Mouse (Mus musculus) MEL (cell line): Measurements from ENCODE around the gene Gdi1. TPM values are rescaled to one million over a fixed set of nuclear protein-coding genes. Genes with fewer than 3 reads are reported as not detected.
A peak's percentile ranks its signal among the peaks of the same experiment; 100 is the strongest.

Experiments used
- DNase-seq: peaks from one replicate; pipeline ENCODE4 v3.0.0; 2011; ENCODE audit warnings: low read depth, low spot score
- H3K27ac ChIP-seq: 2 replicates; pipeline ENCODE4 v1.5.1; 2012; ENCODE audit warnings: low read depth, mild to moderate bottlenecking, control low read depth, low read length, moderate library complexity; ENCODE audit not compliant: control insufficient read depth
- H3K27me3 ChIP-seq, 2 experiments: fragments of 150-350 bp in 1 of 2; sonication (generic) in 1 of 2; 2 replicates each; pipeline ENCODE4 v1.6.1; 2012; ENCODE audit warnings: low read length in 2 of 2, mild to moderate bottlenecking in 2 of 2, improper control_type of control experiment in 1 of 2, moderate library complexity in 1 of 2; ENCODE audit not compliant: insufficient read depth in 2 of 2, control insufficient read depth in 1 of 2
- H3K36me3 ChIP-seq, 2 experiments: 2 replicates each; pipeline ENCODE4 v1.6.1; 2012 to 2014; ENCODE audit warnings: low read length in 2 of 2, improper control_type of control experiment in 1 of 2, inconsistent platforms in 1 of 2, mild to moderate bottlenecking in 1 of 2; ENCODE audit not compliant: insufficient read depth in 2 of 2, control insufficient read depth in 1 of 2
- H3K4me1 ChIP-seq, 2 experiments: fragments of 150-350 bp in 1 of 2; sonication (generic) in 1 of 2; 2 replicates each; pipeline ENCODE4 v1.6.1; 2012; ENCODE audit warnings: low read length in 2 of 2, improper control_type of control experiment in 1 of 2, mild to moderate bottlenecking in 1 of 2; ENCODE audit not compliant: insufficient read depth in 2 of 2, control insufficient read depth in 1 of 2
- H3K4me3 ChIP-seq, 2 experiments: fragments of 150-350 bp in 1 of 2; sonication (generic) in 1 of 2; 2 replicates each; pipeline ENCODE4 v1.5.1; 2012; ENCODE audit warnings: low read depth in 2 of 2, low read length in 2 of 2, mild to moderate bottlenecking in 2 of 2, moderate library complexity in 2 of 2, control low read depth in 1 of 2, improper control_type of control experiment in 1 of 2; ENCODE audit not compliant: control insufficient read depth in 1 of 2, insufficient read depth in 1 of 2
- H3K79me2 ChIP-seq: 2 replicates; pipeline ENCODE4 v1.6.1; 2012; ENCODE audit warnings: mild to moderate bottlenecking, low read length, moderate library complexity; ENCODE audit not compliant: control insufficient read depth, poor library complexity, insufficient read depth
- H3K9ac ChIP-seq: 2 replicates; pipeline ENCODE4 v1.6.1; 2012; ENCODE audit warnings: low read depth, mild to moderate bottlenecking, control low read depth, low read length, moderate library complexity; ENCODE audit not compliant: control insufficient read depth, poor library complexity, severe bottlenecking
- H3K9me3 ChIP-seq: fragments of 150-350 bp; sonication (generic); replicated peaks from 2 replicates; pipeline ENCODE4 v1.6.1; 2012; ENCODE audit warnings: mild to moderate bottlenecking, low read length, improper control_type of control experiment, moderate library complexity; ENCODE audit not compliant: insufficient read depth
- BHLHE40 ChIP-seq: IDR thresholded peaks from 2 replicates; pipeline ENCODE4 v1.6.1; 2012; ENCODE audit warnings: low read depth, mild to moderate bottlenecking, inconsistent platforms, low read length, improper control_type of control experiment, borderline replicate concordance
- CHD1 ChIP-seq: IDR thresholded peaks from 2 replicates; pipeline ENCODE4 v1.6.1; 2012; ENCODE audit warnings: low read depth, mild to moderate bottlenecking, inconsistent platforms, low read length, improper control_type of control experiment
- CHD2 ChIP-seq: IDR thresholded peaks from 2 replicates; pipeline ENCODE4 v1.6.1; 2011; ENCODE audit warnings: low read length, improper control_type of control experiment
- CTCF ChIP-seq, 3 experiments: IDR thresholded peaks in 2 of 3; conservative IDR thresholded peaks in 1 of 3; 2 replicates each; pipeline ENCODE4 v1.5.1; 2011 to 2012; ENCODE audit warnings: low read length in 3 of 3, low read depth in 2 of 3, mild to moderate bottlenecking in 2 of 3, improper control_type of control experiment in 1 of 3, inconsistent platforms in 1 of 3, mixed read lengths in 1 of 3, moderate library complexity in 1 of 3; ENCODE audit not compliant: control insufficient read depth in 1 of 3, insufficient read depth in 1 of 3, poor library complexity in 1 of 3, severe bottlenecking in 1 of 3
- E2F4 ChIP-seq: IDR thresholded peaks from 2 replicates; pipeline ENCODE4 v1.6.1; 2011; ENCODE audit warnings: low read depth, low read length, improper control_type of control experiment, borderline replicate concordance
- ELF1 ChIP-seq: IDR thresholded peaks from 2 replicates; pipeline ENCODE4 v1.6.1; 2014; ENCODE audit warnings: low read depth, mild to moderate bottlenecking, inconsistent platforms, low read length, improper control_type of control experiment, moderate library complexity
- ETS1 ChIP-seq: IDR thresholded peaks from 2 replicates; pipeline ENCODE4 v1.6.1; 2012; ENCODE audit warnings: low read depth, mild to moderate bottlenecking, inconsistent platforms, low read length, improper control_type of control experiment, moderate library complexity
- GABPA ChIP-seq: IDR thresholded peaks from 2 replicates; pipeline ENCODE4 v1.6.1; 2012; ENCODE audit warnings: low read depth, mild to moderate bottlenecking, inconsistent platforms, low read length, improper control_type of control experiment, moderate library complexity
- GATA1 ChIP-seq: IDR thresholded peaks from 2 replicates; pipeline ENCODE4 v1.6.1; 2011; ENCODE audit warnings: low read depth, low read length, improper control_type of control experiment
- HCFC1 ChIP-seq: IDR thresholded peaks from 2 replicates; pipeline ENCODE4 v1.6.1; 2012; ENCODE audit warnings: low read depth, mild to moderate bottlenecking, inconsistent platforms, low read length, improper control_type of control experiment, moderate library complexity
- JUND ChIP-seq: IDR thresholded peaks from 2 replicates; pipeline ENCODE4 v1.6.1; 2011; ENCODE audit warnings: low read depth, mild to moderate bottlenecking, improper control_type of control experiment, low read length
- KAT2A ChIP-seq: conservative IDR thresholded peaks from 2 replicates; pipeline ENCODE4 v1.6.1; 2012; ENCODE audit warnings: low read depth, low read length, improper control_type of control experiment, inconsistent platforms
- MAFK ChIP-seq: IDR thresholded peaks from 2 replicates; pipeline ENCODE4 v1.6.1; 2011; ENCODE audit warnings: low read depth, mild to moderate bottlenecking, low read length, improper control_type of control experiment, borderline replicate concordance
- MAX ChIP-seq: IDR thresholded peaks from 2 replicates; pipeline ENCODE4 v1.6.1; 2011; ENCODE audit warnings: low read length, improper control_type of control experiment
- MAZ ChIP-seq: IDR thresholded peaks from 2 replicates; pipeline ENCODE4 v1.6.1; 2012; ENCODE audit warnings: low read depth, mild to moderate bottlenecking, inconsistent platforms, low read length, improper control_type of control experiment
- MEF2A ChIP-seq: IDR thresholded peaks from 2 replicates; pipeline ENCODE4 v1.6.1; 2014; ENCODE audit warnings: low read depth, mild to moderate bottlenecking, inconsistent platforms, low read length, improper control_type of control experiment; ENCODE audit not compliant: poor library complexity, insufficient replicate concordance, severe bottlenecking; ENCODE audit errors: extremely low read depth
- MXI1 ChIP-seq: IDR thresholded peaks from 2 replicates; pipeline ENCODE4 v1.6.1; 2011; ENCODE audit warnings: mild to moderate bottlenecking, low read depth, low read length, improper control_type of control experiment
- MYB ChIP-seq: IDR thresholded peaks from 2 replicates; pipeline ENCODE4 v1.6.1; 2011; ENCODE audit warnings: mild to moderate bottlenecking, low read depth, low read length, improper control_type of control experiment
- MYC ChIP-seq: IDR thresholded peaks from 2 replicates; pipeline ENCODE4 v1.6.1; 2011; ENCODE audit warnings: low read depth, mild to moderate bottlenecking, low read length, improper control_type of control experiment, moderate library complexity
- NELFE ChIP-seq: IDR thresholded peaks from 2 replicates; pipeline ENCODE4 v1.6.1; 2011; ENCODE audit warnings: low read depth, low read length, improper control_type of control experiment
- NRF1 ChIP-seq: IDR thresholded peaks from 2 replicates; pipeline ENCODE4 v1.6.1; 2014; ENCODE audit warnings: low read depth, mild to moderate bottlenecking, inconsistent platforms, low read length, improper control_type of control experiment, moderate library complexity; ENCODE audit not compliant: poor library complexity, insufficient read depth, severe bottlenecking
- POLR2A ChIP-seq, 2 experiments: IDR thresholded peaks; 2 replicates each; pipeline ENCODE4 v1.6.1; 2011 to 2012; ENCODE audit warnings: low read length in 2 of 2, mild to moderate bottlenecking in 2 of 2, control low read depth in 1 of 2, improper control_type of control experiment in 1 of 2, low read depth in 1 of 2, moderate library complexity in 1 of 2; ENCODE audit not compliant: control insufficient read depth in 1 of 2, insufficient read depth in 1 of 2, poor library complexity in 1 of 2
- POLR2AphosphoS2 ChIP-seq: IDR thresholded peaks from 2 replicates; pipeline ENCODE4 v1.6.1; 2011; ENCODE audit warnings: low read length, improper control_type of control experiment
- RCOR1 ChIP-seq: IDR thresholded peaks from 2 replicates; pipeline ENCODE4 v1.6.1; 2012; ENCODE audit warnings: low read depth, mild to moderate bottlenecking, inconsistent platforms, low read length, improper control_type of control experiment
- SIN3A ChIP-seq: IDR thresholded peaks from 2 replicates; pipeline ENCODE4 v1.6.1; 2012; ENCODE audit warnings: low read length, improper control_type of control experiment, inconsistent platforms
- SMC3 ChIP-seq: IDR thresholded peaks from 2 replicates; pipeline ENCODE4 v1.6.1; 2011; ENCODE audit warnings: low read depth, low read length, improper control_type of control experiment
- TAL1 ChIP-seq: IDR thresholded peaks from 2 replicates; pipeline ENCODE4 v1.6.1; 2012; ENCODE audit warnings: mild to moderate bottlenecking, inconsistent platforms, low read length, moderate library complexity, mixed read lengths
- TBP ChIP-seq: IDR thresholded peaks from 2 replicates; pipeline ENCODE4 v1.8.0; 2011; ENCODE audit warnings: low read depth, low read length, improper control_type of control experiment
- TCF12 ChIP-seq: IDR thresholded peaks from 2 replicates; pipeline ENCODE4 v1.6.1; 2014; ENCODE audit warnings: low read depth, mild to moderate bottlenecking, inconsistent platforms, low read length, improper control_type of control experiment, moderate library complexity
- UBTF ChIP-seq: IDR thresholded peaks from 2 replicates; pipeline ENCODE4 v1.6.1; 2012; ENCODE audit warnings: low read depth, mild to moderate bottlenecking, inconsistent platforms, low read length, improper control_type of control experiment, moderate library complexity, borderline replicate concordance; ENCODE audit not compliant: insufficient read depth
- USF1 ChIP-seq: IDR thresholded peaks from 2 replicates; pipeline ENCODE4 v1.6.1; 2014; ENCODE audit warnings: low read depth, mild to moderate bottlenecking, inconsistent platforms, low read length, improper control_type of control experiment, moderate library complexity
- ZC3H11A ChIP-seq: IDR thresholded peaks from 2 replicates; pipeline ENCODE4 v1.6.1; 2012; ENCODE audit warnings: low read depth, mild to moderate bottlenecking, inconsistent platforms, low read length, improper control_type of control experiment
- ZKSCAN1 ChIP-seq: IDR thresholded peaks from 2 replicates; pipeline ENCODE4 v1.6.1; 2012; ENCODE audit warnings: low read depth, mild to moderate bottlenecking, inconsistent platforms, low read length, improper control_type of control experiment, moderate library complexity
- ZMIZ1 ChIP-seq: IDR thresholded peaks from 2 replicates; pipeline ENCODE4 v1.6.1; 2012; ENCODE audit warnings: low read depth, mild to moderate bottlenecking, inconsistent platforms, low read length, improper control_type of control experiment, moderate library complexity
- ZNF384 ChIP-seq: IDR thresholded peaks from 2 replicates; pipeline ENCODE4 v1.6.1; 2012; ENCODE audit warnings: low read depth, mild to moderate bottlenecking, inconsistent platforms, low read length, improper control_type of control experiment
- polyA plus RNA-seq, 2 experiments: library from polyadenylated mRNA; stranded (reverse) in 1 of 2; unstranded in 1 of 2; fragments of >175 nt in 1 of 2; fragments of >200 nt in 1 of 2; gene quantifications; 2 replicates each; pipeline versions ENCODE4 v1.2.1 to v1.2.4; 2012; ENCODE audit warnings: low replicate concordance in 2 of 2, low read depth in 1 of 2; ENCODE audit not compliant: insufficient read length in 2 of 2, insufficient read depth in 1 of 2, missing spikeins in 1 of 2
- total RNA-seq: library from RNA; depleted of rRNA; stranded (reverse); fragments of 300-350 nt; gene quantifications from 2 replicates; pipeline ENCODE4 v1.2.3, GENCODE M21; 2012; rRNA removed

The Gdi1 gene
- 5.2 and 6.4 TPM in 2 replicates for total RNA-seq
- 10 to 100 TPM in 1 of 2 experiments, not detected in 1; 24.5 TPM for polyA plus RNA-seq

- H3K79me2 ChIP-seq, result peaks cover 6% of the 10 kb centered on the region; the same call in 1 of the 2 replicates
- peak within 1 kb of the TSS; percentile 67 to 70 for H3K4me3 ChIP-seq
- H3K27ac ChIP-seq, result peak within 1 kb of the TSS; percentile 85
- H3K36me3 ChIP-seq, result no peaks in the 10 kb centered on the region; a peak in 3 of 4 replicates
- no peaks in the 10 kb centered on the region for H3K27me3 ChIP-seq
- H3K9ac ChIP-seq, result peak within 1 kb of the TSS; percentile 87
- peaks cover 0 to 10% of the 10 kb centered on the region in 2 experiments; a peak in 2 of 4 replicates for H3K4me1 ChIP-seq
- no peaks in the 10 kb centered on the region for H3K9me3 ChIP-seq
- DNase-seq, result peak; percentile 86
- TF ChIP-seq HCFC1, result peak; percentile 66; the same call in 1 of the 2 replicates
- no peak for TF ChIP-seq JUND
- peak; percentile 82; the same call in 1 of the 2 replicates for TF ChIP-seq POLR2AphosphoS2
- no peak for TF ChIP-seq GABPA
- TF ChIP-seq TBP, result peak; percentile 77
- no peak for TF ChIP-seq BHLHE40
- TF ChIP-seq NRF1, result no peak
- TF ChIP-seq MAZ, result peak; percentile 4; the same call in 1 of the 2 replicates
- TF ChIP-seq MEF2A, result no peak
- TF ChIP-seq E2F4, result no peak
- TF ChIP-seq TCF12, result peak; percentile 56
- TF ChIP-seq USF1, result no peak
- peak; percentile 66 to 80 for TF ChIP-seq POLR2A (IDR thresholded peaks at IDR 0.05; ENCODE audit: control insufficient read depth in 1 of 2, insufficient read depth in 1 of 2, low read depth in 1 of 2, low read length in 2 of 2, poor library complexity in 1 of 2)
- TF ChIP-seq NELFE, result peak; percentile 79
- no peak for TF ChIP-seq ZNF384
- no peak for TF ChIP-seq CHD1
- TF ChIP-seq SMC3, result 0 out of 2 replicates have a peak, but pooled peaks have one; percentile 14
- no peak for TF ChIP-seq MAX
- TF ChIP-seq MXI1, result peak; percentile 77
- no peak for TF ChIP-seq TAL1
- no peak for TF ChIP-seq MAFK
- no peak for TF ChIP-seq ZC3H11A
- TF ChIP-seq RCOR1, result no peak
- TF ChIP-seq KAT2A, result peak; percentile 72
- peak; percentile 77 for TF ChIP-seq ZMIZ1
- no peak for TF ChIP-seq UBTF
- no peak for TF ChIP-seq MYB
- TF ChIP-seq CHD2, result no peak
- peak; percentile 80 for TF ChIP-seq SIN3A
- no peak for TF ChIP-seq ZKSCAN1
- TF ChIP-seq GATA1, result no peak
- TF ChIP-seq CTCF (IDR thresholded peaks at IDR 0.05 in 2 of 3, conservative IDR thresholded peaks at IDR 0.05 in 1 of 3; ENCODE audit: control insufficient read depth in 1 of 3, insufficient read depth in 1 of 3, low read depth in 2 of 3, low read length in 3 of 3, poor library complexity in 1 of 3, severe bottlenecking in 1 of 3), result peak in 1 of 3 experiments; percentile 14; a peak in 1 of 6 replicates
- TF ChIP-seq ETS1, result no peak; the same call in 1 of the 2 replicates
- no peak for TF ChIP-seq ELF1
- no peak for TF ChIP-seq MYC
Observed at GRCm38 (mm10) chrX:74304867-74305700, at the start of gene Gdi1. Gene Gdi1, plus strand, starts transcription at chrX:74304998.
